Mouse (Mus musculus) forebrain, postnatal 0 days (tissue): Measurements from ENCODE around the gene Galnt2. TPM values are rescaled to one million over a fixed set of nuclear protein-coding genes. Genes with fewer than 3 reads are reported as not detected.

Experiments used
- ATAC-seq: fragments of 200-750 bp; cut with Nextera tagmentation; 2 replicates; pipeline ENCODE4 v1.8.0; 2017; ENCODE audit warnings: mild to moderate bottlenecking, moderate library complexity
- DNase-seq: peaks from one replicate; pipeline ENCODE4 v3.0.0-alpha.2; 2015
- H3K27ac ChIP-seq: fragments of 300-500 bp; sonication (generic); 2 replicates; pipeline ENCODE4 v1.5.1; 2014; ENCODE audit warnings: low read depth, mild to moderate bottlenecking, antibody characterized with exemption, low read length, moderate library complexity, mixed read lengths
- H3K27me3 ChIP-seq: fragments of 300-500 bp; sonication (generic); 2 replicates; pipeline ENCODE4 v1.6.1; 2014; ENCODE audit warnings: mild to moderate bottlenecking, low read length, mixed read lengths; ENCODE audit not compliant: insufficient read depth
- H3K36me3 ChIP-seq: fragments of 300-500 bp; sonication (generic); 2 replicates; pipeline ENCODE4 v1.6.1; 2014; ENCODE audit warnings: mild to moderate bottlenecking, moderate library complexity; ENCODE audit not compliant: insufficient read depth
- H3K4me1 ChIP-seq: fragments of 300-500 bp; sonication (generic); 2 replicates; pipeline ENCODE4 v1.6.1; 2014; ENCODE audit warnings: antibody characterized with exemption; ENCODE audit not compliant: insufficient read depth
- H3K4me2 ChIP-seq: fragments of 300-500 bp; sonication (generic); 2 replicates; pipeline ENCODE4 v1.6.1; 2014; ENCODE audit warnings: low read depth, mild to moderate bottlenecking, moderate library complexity
- H3K4me3 ChIP-seq: fragments of 300-500 bp; sonication (generic); 2 replicates; pipeline ENCODE4 v1.5.1; 2014; ENCODE audit warnings: low read depth, low read length, mixed read lengths
- H3K9ac ChIP-seq: fragments of 300-500 bp; sonication (generic); 2 replicates; pipeline ENCODE4 v1.6.1; 2014; ENCODE audit warnings: mild to moderate bottlenecking
- H3K9me3 ChIP-seq: fragments of 300-500 bp; sonication (generic); 2 replicates; pipeline ENCODE4 v1.6.1; 2016; ENCODE audit warnings: low read length
- CTCF ChIP-seq: sonication (generic); IDR thresholded peaks from 2 replicates; pipeline ENCODE4 v1.5.1; 2016; ENCODE audit warnings: antibody characterized with exemption, control low read depth, low read depth
- whole genome bisulfite sequencing: fragments of 180-500 bp; shearing (Covaris S2); extraction: QIAGEN DNeasy Blood & Tissue Kit; methylation state at CpG from one replicate; pipeline ENCODE4 v1.1.7; 2014; 5-methylcytosine and 5-hydroxymethylcytosine counted together
- polyA plus RNA-seq: library from polyadenylated mRNA; unstranded; fragments of >200 nt; fragmentation: Nextera tagmentation; extraction: Ambion mirVana; gene quantifications from 2 replicates; pipeline ENCODE4 v1.2.1, GENCODE M21; 2015
- total RNA-seq: library from RNA; depleted of rRNA; stranded (reverse); fragments of >200 nt; gene quantifications from 2 replicates; pipeline ENCODE4 v1.2.3, GENCODE M21; 2014

Galnt2 gene
- total and polyA plus RNA-seq, 2 experiments from 2014 or later = 55.5 to 63.1 TPM

GRCm38 (mm10) chr8:124312228-124312627, 81.0 kb downstream of the Galnt2 start:
- H3K4me1 ChIP-seq = peaks cover 17% of the 10 kb centered on the region
- no peak overlapping the region for H3K27ac ChIP-seq
- WGBS = 92% methylated on average over 10 of the region's 10 CpGs
- H3K4me3 ChIP-seq = no peak overlapping the region
- no peaks in the 10 kb centered on the region for H3K9me3 ChIP-seq
- H3K9ac ChIP-seq = no peak overlapping the region
- H3K27me3 ChIP-seq = no peaks in the 10 kb centered on the region
- TF ChIP-seq CTCF = no peak
- DNase-seq = no peak
- no peak for ATAC-seq
- H3K36me3 ChIP-seq = no peaks in the 10 kb centered on the region; the same call in 1 of the 2 replicates
- H3K4me2 ChIP-seq = no peak overlapping the region

- Histone ChIP-seq H3K4me3 (no peak overlapping the region), H3K27me3 (no peaks in the 10 kb centered on the region), H3K4me1 (peaks cover 20% of the 10 kb centered on the region), H3K4me2 (no peak overlapping the region), H3K36me3 (no peaks in the 10 kb centered on the region; the same call in 1 of the 2 replicates), H3K27ac (peak overlapping the region; percentile 40), H3K9ac (no peak overlapping the region), H3K9me3 (no peaks in the 10 kb centered on the region)
- DNase-seq (no peak), ATAC-seq (peak; percentile 52; the same call in 1 of the 2 replicates)
- 12% methylated on average over 10 of the region's 10 CpGs for WGBS
- peak; percentile 61 for TF ChIP-seq CTCF
Measured at GRCm38 (mm10) chr8:124314803-124315202, 83.6 kb downstream of the Galnt2 start.

DNA sequence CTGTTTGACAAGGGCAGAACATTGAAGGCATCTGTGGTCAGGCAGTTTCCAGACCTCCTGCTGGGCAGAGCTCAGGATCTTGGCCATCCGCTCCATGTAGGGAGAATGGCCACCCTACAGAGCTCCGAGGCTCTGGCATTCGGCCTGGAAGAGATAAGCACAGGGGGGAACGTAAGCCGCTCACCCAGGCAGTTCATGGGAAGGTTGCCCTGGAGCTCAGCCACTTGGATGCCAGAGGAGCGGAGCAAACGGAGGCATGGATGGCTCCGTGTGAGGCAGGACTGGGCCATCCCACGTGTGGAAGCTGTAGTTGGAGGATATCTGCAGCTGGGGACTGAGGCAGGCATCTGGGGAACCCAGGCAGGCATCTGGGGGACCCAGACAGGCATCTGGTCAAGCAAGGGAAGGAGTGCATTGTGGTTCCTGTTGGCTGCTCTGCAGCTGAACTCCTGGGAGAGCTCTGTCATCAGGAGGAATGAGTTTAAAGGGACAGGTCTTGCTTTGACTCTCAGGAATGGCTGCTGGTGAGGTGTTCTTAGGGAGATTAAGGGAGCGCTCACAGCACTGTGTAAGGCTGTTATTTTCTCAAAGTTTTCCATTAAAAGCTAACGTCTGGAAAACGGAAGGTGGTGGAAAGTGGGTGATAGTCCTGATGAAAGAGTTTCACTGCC, 85.4 kb downstream of the Galnt2 start:
- WGBS = 43% methylated on average over 12 of the region's 12 CpGs
- H3K27ac ChIP-seq = 0 out of 2 replicates have a peak overlapping the region, but pooled peaks have one; percentile 21
- H3K9ac ChIP-seq = no peak overlapping the region
- H3K4me3 ChIP-seq = no peak overlapping the region
- no peaks in the 10 kb centered on the region for H3K36me3 ChIP-seq
- ATAC-seq (peak; percentile 44), DNase-seq (no peak)
- H3K9me3 ChIP-seq = no peaks in the 10 kb centered on the region
- peaks cover 27% of the 10 kb centered on the region for H3K4me1 ChIP-seq
- no peaks in the 10 kb centered on the region for H3K27me3 ChIP-seq
- no peak for TF ChIP-seq CTCF
- H3K4me2 ChIP-seq = no peak overlapping the region

- ATAC-seq (no peak), DNase-seq (no peak)
- WGBS = 43% methylated on average over 8 of the region's 8 CpGs
- no peak for TF ChIP-seq CTCF
- Histone ChIP-seq H3K4me1 (peaks cover 33% of the 10 kb centered on the region), H3K27me3 (no peaks in the 10 kb centered on the region), H3K9ac (no peak overlapping the region), H3K4me2 (no peak overlapping the region), H3K4me3 (no peak overlapping the region), H3K36me3 (no peaks in the 10 kb centered on the region), H3K27ac (0 out of 2 replicates have a peak overlapping the region, but pooled peaks have one; percentile 21), H3K9me3 (no peaks in the 10 kb centered on the region)
Measured at GRCm38 (mm10) chr8:124317191-124317682, 86.0 kb downstream of the Galnt2 start.

DNA sequence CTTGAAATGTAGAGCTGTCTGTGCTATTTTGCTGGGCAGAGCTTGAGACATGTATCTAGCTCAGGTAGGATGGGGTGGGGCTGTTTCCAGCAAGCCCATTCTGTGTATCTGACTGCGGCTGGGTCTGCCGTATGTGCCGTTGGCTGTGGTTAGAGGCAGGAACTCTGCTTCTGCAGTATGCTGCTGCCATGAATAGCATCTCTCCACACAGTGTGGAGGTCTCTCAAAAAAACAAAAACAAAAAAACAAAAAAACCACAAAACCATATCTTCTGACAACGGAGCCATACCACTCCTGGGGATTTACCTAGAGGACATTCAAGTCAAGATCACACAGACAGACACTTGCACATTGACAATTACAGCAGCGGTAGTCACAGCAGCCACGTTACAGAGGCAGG, 86.6 kb downstream of the Galnt2 start:
- no peak overlapping the region for H3K4me3 ChIP-seq

DNA sequence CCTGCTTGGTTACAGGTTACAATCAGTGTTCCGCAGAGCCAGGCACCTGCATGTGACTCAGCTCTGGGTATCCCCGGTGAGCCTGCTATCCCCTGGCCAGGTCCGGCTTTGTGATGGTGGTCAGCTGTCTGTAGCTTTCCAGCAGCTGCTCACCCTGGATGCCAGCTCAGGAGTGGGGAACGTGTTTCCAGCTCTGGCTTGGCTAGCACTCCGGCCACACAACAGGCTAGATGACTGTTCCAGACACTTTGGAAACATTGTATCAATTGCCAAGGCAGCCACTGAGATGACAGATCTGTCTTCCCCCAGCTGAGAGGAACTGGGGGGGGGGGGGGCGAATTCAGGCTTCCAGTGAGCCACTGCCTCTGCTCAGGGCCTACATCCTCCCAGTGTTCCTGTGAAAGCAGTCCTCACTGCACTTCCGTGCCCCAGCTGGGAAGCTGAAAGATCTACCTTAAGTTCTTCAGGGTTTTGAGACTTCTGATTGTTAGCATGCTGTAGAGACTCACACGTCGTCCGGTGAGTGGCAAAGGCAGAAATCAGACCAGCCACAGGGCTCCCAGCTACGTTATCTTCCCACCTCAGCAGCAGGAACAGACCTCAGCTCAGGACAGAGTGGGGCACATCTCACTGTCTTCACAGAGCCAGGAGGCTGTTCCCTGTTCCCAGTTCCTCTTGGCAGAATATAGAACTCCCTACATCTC, 87.6 kb downstream of the Galnt2 start:
- no peak overlapping the region for H3K4me2 ChIP-seq
- H3K36me3 ChIP-seq = no peaks in the 10 kb centered on the region
- no peaks in the 10 kb centered on the region for H3K27me3 ChIP-seq
- 60% methylated on average over 11 of the region's 11 CpGs for WGBS
- H3K9me3 ChIP-seq = no peaks in the 10 kb centered on the region
- no peak overlapping the region for H3K9ac ChIP-seq
- no peak for DNase-seq
- no peak overlapping the region for H3K27ac ChIP-seq
- TF ChIP-seq CTCF = no peak
- H3K4me1 ChIP-seq = peaks cover 37% of the 10 kb centered on the region
- ATAC-seq = peak; percentile 18; the same call in 1 of the 2 replicates
- H3K4me3 ChIP-seq = no peak overlapping the region

More for the DNA sequence above, 86.6 kb downstream of the Galnt2 start:
- H3K9ac ChIP-seq = no peak overlapping the region
- no peaks in the 10 kb centered on the region for H3K27me3 ChIP-seq
- no peaks in the 10 kb centered on the region for H3K9me3 ChIP-seq
- peaks cover 37% of the 10 kb centered on the region for H3K4me1 ChIP-seq
- 60% methylated on average over 6 of the region's 6 CpGs for WGBS
- no peak for TF ChIP-seq CTCF
- H3K27ac ChIP-seq = no peak overlapping the region
- ATAC-seq (no peak), DNase-seq (no peak)
- no peak overlapping the region for H3K4me2 ChIP-seq
- H3K36me3 ChIP-seq = no peaks in the 10 kb centered on the region

DNA sequence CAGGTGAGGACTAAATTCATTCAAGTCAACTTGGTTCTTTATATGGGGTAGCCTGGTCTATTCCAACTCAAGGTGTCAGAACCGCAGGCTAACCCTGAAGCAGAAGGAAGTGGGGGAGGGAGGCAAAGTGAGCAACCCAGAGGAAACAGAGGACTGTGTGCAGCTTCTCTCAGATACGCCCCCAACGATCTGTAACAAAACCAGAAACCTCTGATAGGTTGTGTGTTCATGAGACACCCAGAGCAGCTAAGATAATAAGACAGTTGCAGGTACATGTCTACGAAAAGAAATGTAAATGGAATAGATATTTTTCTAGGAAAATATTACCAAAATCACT, 88.1 kb downstream of the Galnt2 start:
- H3K9ac ChIP-seq = no peak overlapping the region
- no peaks in the 10 kb centered on the region for H3K9me3 ChIP-seq
- no peak overlapping the region for H3K27ac ChIP-seq
- TF ChIP-seq CTCF = no peak
- ATAC-seq (no peak), DNase-seq (no peak)
- WGBS = 93% methylated on average over 4 of the region's 4 CpGs
- peaks cover 5% of the 10 kb centered on the region for H3K36me3 ChIP-seq
- H3K4me3 ChIP-seq = no peak overlapping the region
- no peak overlapping the region for H3K4me2 ChIP-seq
- H3K27me3 ChIP-seq = no peaks in the 10 kb centered on the region
- peaks cover 37% of the 10 kb centered on the region for H3K4me1 ChIP-seq
